Mouse (Mus musculus): Measurements from ENCODE around the gene Zfp747.

DNA sequence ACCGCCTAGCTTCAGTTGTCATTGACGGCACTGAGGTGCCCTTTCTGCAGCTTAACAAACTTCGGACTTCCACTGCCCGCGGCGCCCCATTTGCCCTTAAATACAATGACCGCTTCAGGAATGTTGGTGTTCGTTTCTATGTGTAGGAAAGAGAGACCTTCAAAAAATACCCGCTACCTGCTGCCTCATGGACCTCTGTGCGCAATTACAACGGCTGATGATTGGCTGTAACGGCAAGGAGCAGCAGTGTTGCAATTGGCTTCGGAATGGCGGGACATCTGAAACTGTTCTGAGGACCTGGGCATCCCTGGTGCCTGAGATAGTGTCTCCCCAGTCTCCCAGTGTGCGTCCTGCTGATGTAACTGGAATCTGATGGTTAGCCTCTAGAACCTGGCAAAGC, 46.4 kb upstream of the Zfp747 start:
- TF ChIP-seq POLR2A (IDR thresholded peaks at IDR 0.05; ENCODE audit: extremely low read depth, insufficient read depth, low read length): no peak
- no peak for TF ChIP-seq CTCF (IDR thresholded peaks at IDR 0.05; ENCODE audit: extremely low read depth, insufficient read depth, low read length)

All from cortical plate, adult 2 months (tissue).